Mouse (Mus musculus) testis, adult 2 months (tissue): Measurements from ENCODE around the gene Rlbp1.
A peak's percentile ranks its signal among the peaks of the same experiment; 100 is the strongest.

Experiments used
- CTCF ChIP-seq: fragments of 200-500 bp; IDR thresholded peaks from 2 replicates; pipeline ENCODE4 v1.5.1; 2012; ENCODE audit warnings: low read depth, mild to moderate bottlenecking, inconsistent platforms, low read length, moderate library complexity; ENCODE audit not compliant: control insufficient read depth, insufficient read depth, insufficient replicate concordance
- POLR2A ChIP-seq: fragments of 200-500 bp; IDR thresholded peaks from 2 replicates; pipeline ENCODE4 v1.6.1; 2012; ENCODE audit warnings: low read depth, mild to moderate bottlenecking, inconsistent platforms, low read length, moderate library complexity; ENCODE audit not compliant: control insufficient read depth

DNA sequence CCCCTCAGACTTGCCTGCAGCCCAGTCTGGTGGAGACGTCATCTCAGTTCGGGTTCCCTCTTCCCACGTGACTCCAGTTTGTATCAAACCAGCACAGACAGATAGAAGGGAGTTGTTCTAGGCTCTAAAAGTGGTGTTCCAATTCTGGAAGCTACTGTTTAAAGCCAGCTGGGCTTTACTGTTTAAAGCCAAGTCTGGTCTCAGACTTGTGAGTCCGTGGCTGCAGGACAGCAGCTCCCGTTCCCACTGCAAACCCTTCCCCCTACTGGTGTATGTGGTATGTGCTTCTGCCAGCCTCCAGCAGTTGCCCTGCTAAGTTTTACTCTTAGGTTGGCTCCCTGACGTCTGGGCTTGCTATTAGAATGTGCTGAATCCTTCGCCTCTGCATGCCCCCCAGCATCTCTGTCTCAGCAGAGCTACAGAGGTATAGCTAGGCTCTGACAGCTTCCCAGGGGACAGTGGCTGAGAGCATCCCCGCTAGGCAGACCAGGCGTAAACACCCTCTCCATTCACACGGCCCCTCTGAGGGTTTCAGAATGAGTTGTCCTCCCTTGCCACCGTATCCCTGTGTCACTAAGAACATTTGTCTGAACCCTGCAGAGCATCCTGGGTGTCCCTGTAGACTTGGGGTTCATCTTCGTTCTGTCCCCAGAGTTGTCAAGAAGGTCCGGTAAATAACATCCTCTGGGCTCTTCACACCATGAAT, 39.6 kb downstream of the Rlbp1 start:
- TF ChIP-seq CTCF (peak; percentile 24; the same call in 1 of the 2 replicates), POLR2A (no peak)
